Mouse (Mus musculus): ENCODE data around the gene Bean1. TPM values are rescaled to one million over a fixed set of nuclear protein-coding genes. Genes with fewer than 3 reads are reported as not detected.
A peak's percentile ranks its signal among the peaks of the same experiment; 100 is the strongest.

Bean1 gene
- 0.09 and 0.11 TPM in 2 replicates for total RNA-seq (2012; rRNA removed)

- H3K27ac ChIP-seq (ENCODE audit: insufficient read depth, low read depth, low read length, poor library complexity, severe bottlenecking), result no peak within 1 kb of the TSS
- no peak for DNase-seq (ENCODE audit: low read depth, low spot score)
- peak within 1 kb of the TSS; percentile 68 to 70 for H3K4me3 ChIP-seq (ENCODE audit: insufficient read depth in 1 of 2, low read depth in 1 of 2, low read length in 2 of 2, poor library complexity in 1 of 2, severe bottlenecking in 1 of 2)
- no peaks in the 10 kb centered on the region for H3K9me3 ChIP-seq (ENCODE audit: control insufficient read depth, insufficient read depth, low read depth, low read length)
- 0 out of 4 replicates have a peak, but pooled peaks cover 0 to 4% of the 10 kb centered on the region in 2 experiments for H3K4me1 ChIP-seq (ENCODE audit: control insufficient read depth in 2 of 2, insufficient read depth in 2 of 2, low read length in 2 of 2, poor library complexity in 1 of 2)
- in situ Hi-C loops (cut with MboI; ENCODE audit: low sequenced_read_pairs in 2 of 2, unreplicated experiment in 2 of 2), result no loop called here
- H3K36me3 ChIP-seq (ENCODE audit: control insufficient read depth, insufficient read depth, low read length, poor library complexity, severe bottlenecking), result no peaks in the 10 kb centered on the region
- peak within 1 kb of the TSS; percentile 65 for H3K9ac ChIP-seq (ENCODE audit: insufficient read depth, low read depth, low read length, poor library complexity, severe bottlenecking)
- TF ChIP-seq ZNF384 (IDR thresholded peaks at IDR 0.05; ENCODE audit: low read depth, low read length) (no peak), HCFC1 (IDR thresholded peaks at IDR 0.05; ENCODE audit: borderline replicate concordance, insufficient read depth, low read length) (no peak)
Observed at GRCm38 (mm10) chr8:104170118-104171049, at the start of gene Bean1. TSS of gene Bean1 (plus strand) at chr8:104170442.

GRCm38 (mm10) chr8:104121640-104122416 is 48.4 kb upstream of the Bean1 start:
- Histone ChIP-seq H3K36me3 (ENCODE audit: control insufficient read depth, insufficient read depth, low read length, poor library complexity, severe bottlenecking) (no peaks in the 10 kb centered on the region), H3K4me3 (ENCODE audit: insufficient read depth in 1 of 2, low read depth in 1 of 2, low read length in 2 of 2, poor library complexity in 1 of 2, severe bottlenecking in 1 of 2) (no peak overlapping the region), H3K9ac (ENCODE audit: insufficient read depth, low read depth, low read length, poor library complexity, severe bottlenecking) (no peak overlapping the region), H3K9me3 (ENCODE audit: control insufficient read depth, insufficient read depth, low read depth, low read length) (no peaks in the 10 kb centered on the region), H3K4me1 (ENCODE audit: control insufficient read depth in 2 of 2, insufficient read depth in 2 of 2, low read length in 2 of 2, poor library complexity in 1 of 2) (no peaks in the 10 kb centered on the region), H3K27ac (ENCODE audit: insufficient read depth, low read depth, low read length, poor library complexity, severe bottlenecking) (no peak overlapping the region)
- no peak for DNase-seq (ENCODE audit: low read depth, low spot score)
- TF ChIP-seq ZNF384 (IDR thresholded peaks at IDR 0.05; ENCODE audit: low read depth, low read length) (no peak), ZC3H11A (IDR thresholded peaks at IDR 0.05; ENCODE audit: borderline replicate concordance, low read depth, low read length) (no peak), CHD2 (IDR thresholded peaks at IDR 0.05; ENCODE audit: low read depth, low read length) (no peak), HCFC1 (IDR thresholded peaks at IDR 0.05; ENCODE audit: borderline replicate concordance, insufficient read depth, low read length) (no peak), MAFK (IDR thresholded peaks at IDR 0.05; ENCODE audit: insufficient read depth, low read depth, low read length) (no peak)
- in situ Hi-C loops (cut with MboI; ENCODE audit: low sequenced_read_pairs in 2 of 2, unreplicated experiment in 2 of 2), result no loop called here

GRCm38 (mm10) chr8:104123080-104123657 is 47.1 kb upstream of the Bean1 start:
- no peak for DNase-seq (ENCODE audit: low read depth, low spot score)
- TF ChIP-seq HCFC1 (IDR thresholded peaks at IDR 0.05; ENCODE audit: borderline replicate concordance, insufficient read depth, low read length), result no peak
- TF ChIP-seq CHD2 (IDR thresholded peaks at IDR 0.05; ENCODE audit: low read depth, low read length), result no peak
- in situ Hi-C loops (cut with MboI; ENCODE audit: low sequenced_read_pairs in 2 of 2, unreplicated experiment in 2 of 2), result no loop called here

GRCm38 (mm10) chr8:104124534-104124933 is 45.7 kb upstream of the Bean1 start:
- no peaks in the 10 kb centered on the region for H3K4me1 ChIP-seq (ENCODE audit: control insufficient read depth in 2 of 2, insufficient read depth in 2 of 2, low read length in 2 of 2, poor library complexity in 1 of 2)
- no peaks in the 10 kb centered on the region for H3K9me3 ChIP-seq (ENCODE audit: control insufficient read depth, insufficient read depth, low read depth, low read length)
- no peak overlapping the region for H3K9ac ChIP-seq (ENCODE audit: insufficient read depth, low read depth, low read length, poor library complexity, severe bottlenecking)
- no peak overlapping the region for H3K27ac ChIP-seq (ENCODE audit: insufficient read depth, low read depth, low read length, poor library complexity, severe bottlenecking)
- in situ Hi-C loops (cut with MboI; ENCODE audit: low sequenced_read_pairs in 2 of 2, unreplicated experiment in 2 of 2), result no loop called here
- H3K4me3 ChIP-seq (ENCODE audit: insufficient read depth in 1 of 2, low read depth in 1 of 2, low read length in 2 of 2, poor library complexity in 1 of 2, severe bottlenecking in 1 of 2), result no peak overlapping the region
- no peaks in the 10 kb centered on the region for H3K36me3 ChIP-seq (ENCODE audit: control insufficient read depth, insufficient read depth, low read length, poor library complexity, severe bottlenecking)
- no peak for DNase-seq (ENCODE audit: low read depth, low spot score)
- TF ChIP-seq ZC3H11A (IDR thresholded peaks at IDR 0.05; ENCODE audit: borderline replicate concordance, low read depth, low read length) (no peak), ZNF384 (IDR thresholded peaks at IDR 0.05; ENCODE audit: low read depth, low read length) (no peak), MAFK (IDR thresholded peaks at IDR 0.05; ENCODE audit: insufficient read depth, low read depth, low read length) (no peak), CHD2 (IDR thresholded peaks at IDR 0.05; ENCODE audit: low read depth, low read length) (no peak), HCFC1 (IDR thresholded peaks at IDR 0.05; ENCODE audit: borderline replicate concordance, insufficient read depth, low read length) (no peak)

More at GRCm38 (mm10) chr8:104123080-104123657, 47.1 kb upstream of the Bean1 start:
- no peak overlapping the region for H3K27ac ChIP-seq (ENCODE audit: insufficient read depth, low read depth, low read length, poor library complexity, severe bottlenecking)
- H3K4me3 ChIP-seq (ENCODE audit: insufficient read depth in 1 of 2, low read depth in 1 of 2, low read length in 2 of 2, poor library complexity in 1 of 2, severe bottlenecking in 1 of 2), result no peak overlapping the region
- no peaks in the 10 kb centered on the region for H3K36me3 ChIP-seq (ENCODE audit: control insufficient read depth, insufficient read depth, low read length, poor library complexity, severe bottlenecking)
- no peaks in the 10 kb centered on the region for H3K4me1 ChIP-seq (ENCODE audit: control insufficient read depth in 2 of 2, insufficient read depth in 2 of 2, low read length in 2 of 2, poor library complexity in 1 of 2)
- H3K9me3 ChIP-seq (ENCODE audit: control insufficient read depth, insufficient read depth, low read depth, low read length), result no peaks in the 10 kb centered on the region
- H3K9ac ChIP-seq (ENCODE audit: insufficient read depth, low read depth, low read length, poor library complexity, severe bottlenecking), result no peak overlapping the region
